Mouse (Mus musculus) hematopoietic stem cell, adult 5-6 weeks (primary cell): ENCODE measurements around the gene Gm49380. TPM values are rescaled to one million over a fixed set of nuclear protein-coding genes. Genes with fewer than 3 reads are reported as not detected.
A peak's percentile ranks its signal among the peaks of the same experiment; 100 is the strongest.
"Not testable (repeated sequence)": the region's sequence is repeated elsewhere in the genome, so short reads cannot be mapped to it uniquely, and the experiment has no call there.

Experiments used
- ATAC-seq, 2 experiments: fragments of 125-278 bp in 1 of 2; replicated peaks in 1 of 2; 2 replicates each; pipeline ENCODE4 v1.8.0; 2016 to 2017; ENCODE audit warnings: inconsistent platforms in 2 of 2, mild to moderate bottlenecking in 2 of 2, moderate number of reproducible peaks in 2 of 2, low read depth in 1 of 2, moderate TSS enrichment in 1 of 2; ENCODE audit not compliant: low FRiP score in 2 of 2, poor library complexity in 2 of 2, severe bottlenecking in 2 of 2, insufficient read depth in 1 of 2, low TSS enrichment in 1 of 2
- total RNA-seq: library from RNA; stranded (forward); fragments of 172-1452, 232-1000 nt; gene quantifications from 2 replicates; pipeline ENCODE4 v1.2.3, GENCODE M21; 2017

Gm49380 gene
- total RNA-seq, 1 experiment from 2014 or later = not detected

DNA sequence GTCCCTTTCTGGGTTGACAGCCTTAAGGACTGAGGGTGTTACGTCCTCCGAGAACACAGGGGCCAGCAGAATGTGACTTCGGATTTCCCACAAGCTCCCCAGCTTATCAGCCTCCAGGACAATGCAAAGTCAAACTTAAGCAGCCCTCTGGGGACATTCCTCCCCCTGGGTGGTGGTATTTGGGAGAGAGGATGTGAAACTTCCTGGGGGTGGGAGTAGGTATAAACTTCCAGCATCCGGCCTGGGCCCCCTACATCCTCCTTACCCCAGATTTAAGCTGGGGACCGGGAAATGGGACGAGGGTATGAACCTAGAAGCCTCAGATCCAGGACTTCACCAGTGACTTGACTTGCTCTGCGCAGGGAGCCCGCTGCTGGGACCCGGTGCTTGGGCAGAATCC is 16.3 kb upstream of the Gm49380 start:
- no peak for ATAC-seq

DNA sequence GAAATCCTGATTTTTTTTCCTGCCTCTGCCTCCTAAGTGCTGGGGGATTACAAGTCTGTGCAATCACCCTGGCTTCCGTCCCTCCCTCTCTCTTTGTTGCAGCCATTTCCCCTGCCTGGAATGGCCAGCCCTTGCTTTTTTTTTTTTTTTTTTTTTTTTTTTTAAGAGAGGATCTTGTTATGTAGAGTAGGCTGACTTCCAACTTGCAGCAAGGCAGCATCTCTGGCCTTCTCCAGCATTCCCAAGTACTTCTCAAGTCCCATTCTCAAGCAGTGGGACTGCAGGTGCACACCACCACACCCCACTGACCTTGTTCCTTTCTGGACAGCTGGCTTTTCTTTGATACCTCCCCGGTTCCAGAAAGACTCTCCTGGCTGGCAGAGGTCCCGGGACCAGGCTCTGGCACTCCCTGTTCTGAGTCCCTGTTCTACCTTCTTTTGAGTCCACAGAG is 14.1 kb upstream of the Gm49380 start:
- no peak for ATAC-seq

DNA sequence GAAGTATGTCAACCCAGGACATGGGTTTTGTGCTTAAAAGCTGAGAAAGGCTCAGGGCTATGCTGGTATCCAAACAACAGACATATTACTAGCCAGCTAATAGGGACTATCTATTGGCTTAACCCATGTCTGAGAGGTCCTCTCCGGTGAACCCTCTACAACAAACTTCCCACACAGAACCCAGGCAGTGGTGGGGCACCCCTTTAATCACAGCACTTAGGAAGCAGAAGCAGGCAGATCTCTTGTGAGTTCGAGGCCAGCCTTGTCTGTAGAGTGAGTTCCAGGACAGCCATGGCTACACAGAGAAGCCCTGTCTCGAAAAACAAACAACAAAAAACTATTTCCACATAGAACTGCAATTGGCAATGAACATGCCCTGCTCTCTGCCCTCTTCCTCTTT is 13.4 kb upstream of the Gm49380 start:
- no peak; a peak in 1 of 4 replicates for ATAC-seq

DNA sequence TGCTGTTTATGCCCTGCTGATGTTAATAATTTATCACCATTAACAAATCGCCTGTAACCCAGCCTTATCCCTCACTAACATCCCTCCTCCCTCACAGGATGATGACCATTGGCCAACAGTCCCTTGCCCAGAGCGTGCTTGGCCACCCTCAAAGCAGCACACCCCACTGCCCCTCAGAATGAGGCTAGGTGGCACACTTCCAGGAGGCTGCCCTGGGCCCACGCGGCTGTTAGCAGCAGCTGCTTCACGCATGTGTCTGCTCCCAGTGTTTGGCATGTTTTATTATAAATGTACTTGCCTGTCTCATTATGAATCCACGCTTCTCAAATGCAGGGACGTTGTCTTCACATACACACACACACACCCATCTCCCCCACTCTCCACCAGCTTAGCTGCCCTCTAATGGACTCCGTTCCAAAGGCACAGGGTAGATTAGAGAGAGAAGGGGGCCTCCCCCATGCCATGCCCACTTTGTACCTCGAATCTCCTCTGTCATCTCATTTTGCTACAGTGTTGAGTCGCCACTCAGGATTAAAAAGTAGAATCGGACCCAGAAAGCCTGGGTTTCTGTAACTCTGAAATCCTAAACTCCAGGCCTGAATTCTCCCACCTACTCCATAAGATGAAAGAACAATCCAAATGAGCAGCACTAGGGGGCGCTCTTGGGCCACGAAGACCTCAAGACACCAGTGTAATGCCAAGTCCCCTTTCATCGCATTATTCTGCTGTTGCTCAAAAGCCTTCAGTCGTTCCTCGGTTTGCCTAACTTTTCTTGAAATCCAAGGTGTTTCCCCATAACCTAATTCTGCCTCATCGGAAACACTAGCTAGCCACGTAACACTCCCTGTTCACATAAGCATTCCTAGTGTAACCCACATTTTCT is 12.5 kb upstream of the Gm49380 start:
- ATAC-seq = peak; percentile 53 to 81; a peak in 2 of 4 replicates

DNA sequence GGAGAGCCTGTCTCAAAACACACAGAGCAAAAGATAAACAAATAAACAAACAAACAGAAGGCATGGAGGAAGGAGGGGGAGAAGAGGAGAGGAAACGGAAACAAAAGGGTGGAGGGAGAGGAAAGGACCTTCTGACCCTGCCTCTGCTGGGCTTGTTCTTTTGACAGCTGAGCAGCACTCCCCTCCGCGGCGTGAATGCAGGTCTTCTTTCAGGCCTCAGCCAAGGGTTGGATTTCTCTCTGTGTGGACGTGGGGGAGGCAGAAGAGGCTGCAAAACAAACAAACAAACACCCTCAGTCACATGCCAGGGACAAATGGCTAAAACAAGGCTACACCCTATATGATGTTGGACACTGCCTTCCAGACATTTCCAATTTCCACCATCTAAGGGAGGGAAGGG is 11.7 kb upstream of the Gm49380 start:
- ATAC-seq = no peak

DNA sequence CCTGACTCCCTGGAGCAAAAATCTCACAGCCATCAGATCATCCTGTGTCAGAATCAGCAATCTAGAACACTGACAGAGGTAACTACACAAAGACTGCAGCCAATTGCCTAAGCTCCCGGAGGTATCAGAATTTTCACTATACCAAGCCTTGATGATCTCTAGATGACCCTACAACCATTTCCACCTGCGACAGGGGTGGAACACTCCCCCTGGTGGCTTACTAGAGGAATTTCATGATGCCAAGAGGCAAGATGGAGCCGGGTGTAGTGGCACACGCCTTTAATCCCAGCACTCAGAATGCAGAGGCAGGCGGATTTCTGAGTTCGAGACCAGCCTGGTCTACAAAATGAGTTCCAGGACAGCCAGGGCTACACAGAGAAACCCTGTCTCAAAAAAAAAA is 11.0 kb upstream of the Gm49380 start:
- ATAC-seq = 0 out of 4 replicates have a peak, but pooled peaks of 1 of the 2 experiments have one; percentile 42

DNA sequence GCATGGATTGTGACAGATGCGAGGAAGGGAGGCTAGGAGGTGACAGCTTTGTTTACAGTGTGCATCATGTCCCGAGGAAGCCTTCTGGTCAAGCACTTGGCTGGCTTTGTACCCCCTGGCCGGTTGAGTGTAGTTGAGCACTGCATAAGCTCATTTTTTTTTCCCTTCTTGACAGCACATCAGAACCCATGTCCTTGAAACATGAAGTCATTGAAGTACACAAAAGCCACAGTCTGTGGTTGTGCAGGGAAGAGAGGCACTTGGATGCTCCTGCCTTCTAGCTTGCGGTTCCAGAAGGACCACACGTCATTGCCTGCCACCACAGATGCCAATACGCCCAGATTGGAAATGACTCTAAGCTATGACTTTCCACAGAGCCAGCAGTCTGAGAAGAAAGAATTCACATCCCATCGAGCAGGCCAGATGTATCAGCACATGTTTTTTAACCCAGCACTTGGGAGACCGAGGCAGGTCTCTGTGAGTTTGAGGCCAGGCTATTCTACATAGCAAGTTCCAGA is 6.7 kb upstream of the Gm49380 start:
- ATAC-seq = no peak

DNA sequence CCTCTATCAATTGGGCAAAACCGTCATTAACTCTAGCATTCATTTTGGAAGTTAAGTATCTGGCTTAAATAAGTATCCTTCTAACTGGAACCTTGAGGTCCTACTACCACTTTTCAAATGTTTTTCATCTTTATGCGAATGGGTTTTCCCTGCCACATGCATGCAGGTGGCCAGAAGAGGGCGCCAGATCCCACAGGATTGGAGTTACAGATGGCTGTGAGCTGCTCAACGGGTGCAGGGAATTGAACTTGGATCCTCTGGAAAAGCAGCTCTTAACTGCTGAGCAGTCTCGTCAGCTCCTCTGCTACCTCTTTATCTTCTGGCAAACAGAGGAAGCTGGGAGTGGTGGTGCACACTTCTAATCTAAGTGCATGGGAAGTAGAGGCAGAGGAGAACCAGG is 5.7 kb upstream of the Gm49380 start:
- 0 out of 4 replicates have a peak, but pooled peaks of 1 of the 2 experiments have one; percentile 42 for ATAC-seq

DNA sequence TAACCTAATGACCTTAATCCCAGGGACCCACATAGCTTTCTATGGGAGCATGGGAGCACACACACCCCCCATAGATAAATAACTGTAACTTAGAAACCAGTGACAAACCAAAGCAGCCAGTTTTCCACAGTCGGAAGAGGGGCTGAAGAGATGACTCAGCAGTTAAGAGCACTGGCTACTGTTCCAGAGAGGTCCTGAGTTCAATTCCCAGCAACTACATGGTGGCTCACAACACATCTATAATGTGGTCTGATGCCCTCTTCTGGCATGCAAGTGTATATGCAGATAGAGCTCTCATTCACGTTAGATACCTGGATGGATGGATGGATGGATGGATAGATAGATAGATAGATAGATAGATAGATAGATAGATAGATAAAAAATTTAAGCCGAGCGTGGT is 2.9 kb upstream of the Gm49380 start:
- no peak for ATAC-seq

DNA sequence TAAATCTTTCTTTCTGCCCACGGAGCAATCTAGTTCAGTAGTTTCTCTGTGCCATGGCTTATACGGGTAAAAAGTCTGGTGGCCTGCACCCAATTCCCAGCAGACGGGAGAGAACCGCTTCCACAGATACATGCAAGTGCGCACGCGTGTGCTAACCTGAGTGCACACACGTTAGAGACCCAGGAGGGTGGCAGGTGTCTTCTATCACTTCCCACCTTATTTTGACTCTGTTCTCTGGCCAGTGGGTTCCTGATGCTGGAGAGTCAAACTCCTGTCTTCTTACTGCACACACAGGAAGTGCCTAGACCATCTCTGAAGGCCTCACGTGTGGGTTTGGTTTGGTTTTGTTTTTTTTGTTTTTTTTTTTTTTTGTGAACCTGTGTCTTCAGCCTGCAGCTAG is 2.3 kb upstream of the Gm49380 start:
- no peak for ATAC-seq

DNA sequence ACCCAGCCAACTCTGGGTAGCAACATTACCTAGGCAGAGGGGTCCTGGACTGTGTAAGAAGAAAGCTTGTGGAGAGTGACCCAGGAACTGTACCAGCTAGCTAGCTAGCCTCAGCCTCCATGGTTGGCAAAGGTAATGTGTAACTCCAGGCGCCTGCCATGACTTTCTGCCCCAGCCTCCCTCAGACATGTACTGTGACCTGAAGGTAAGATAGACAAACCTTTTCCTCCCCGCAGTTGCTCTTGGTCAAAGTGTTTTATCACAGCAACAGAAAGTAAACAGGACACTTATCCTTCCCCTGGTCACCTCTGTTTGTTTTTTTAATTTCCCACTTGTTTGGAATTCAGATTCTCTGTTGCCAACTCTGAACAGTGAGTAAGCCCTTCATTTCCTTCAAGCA is 1.2 kb upstream of the Gm49380 start:
- ATAC-seq = no peak

DNA sequence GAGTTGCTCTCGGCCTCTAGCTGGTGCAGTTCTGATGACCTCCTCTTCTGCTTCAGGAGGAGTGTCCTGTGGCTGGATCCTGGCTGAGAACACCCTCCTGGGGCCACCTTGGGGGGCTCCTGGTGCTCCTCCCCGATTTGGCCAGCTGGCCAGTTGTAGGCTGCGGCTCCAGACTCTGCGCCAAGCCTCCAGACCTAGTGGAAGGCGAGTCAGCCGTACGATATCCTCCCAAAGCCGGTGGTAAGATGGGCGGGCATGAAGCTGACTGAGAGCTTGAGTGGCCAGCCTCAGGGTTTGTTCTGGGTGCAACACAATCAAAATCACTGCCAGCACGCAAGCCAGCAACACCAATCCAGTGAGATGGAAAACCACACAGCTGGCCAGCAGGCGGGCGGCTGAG is 1.4 kb downstream of the Gm49380 start:
- not testable (repeated sequence) for ATAC-seq

DNA sequence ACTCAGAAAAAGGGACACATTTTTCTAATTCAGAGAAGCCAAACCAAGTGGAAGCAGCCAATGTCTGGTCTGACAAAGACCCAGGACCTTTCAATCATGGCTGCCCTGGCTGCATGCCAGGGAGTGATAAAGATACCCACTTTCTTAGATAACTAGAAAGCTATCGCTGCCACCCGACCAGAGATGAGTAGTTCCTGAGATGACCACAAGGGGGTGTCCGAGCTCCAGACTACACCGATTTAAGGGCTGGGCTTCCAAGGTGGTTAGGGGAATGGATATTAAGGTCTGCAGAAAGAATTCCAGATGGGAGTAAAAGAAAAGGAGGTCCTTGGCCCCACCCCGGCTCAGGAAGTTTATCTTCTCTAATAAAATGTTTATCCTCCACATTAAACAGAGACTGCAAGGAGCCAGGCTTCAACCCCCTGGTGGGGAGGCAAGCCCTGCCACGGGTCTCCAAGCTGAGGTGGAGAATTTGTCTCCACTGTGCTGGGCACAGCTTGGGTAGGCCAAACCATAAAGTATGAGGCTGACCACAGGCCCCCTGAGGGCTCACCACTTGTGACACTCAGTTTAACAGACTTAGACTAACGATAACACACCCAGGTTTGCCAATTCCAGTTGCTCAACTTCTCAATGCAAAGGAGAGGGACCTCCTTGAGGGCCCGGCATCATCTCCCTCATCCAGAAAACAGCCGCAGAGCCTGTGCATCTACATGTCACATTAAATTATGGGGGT is 3.8 kb downstream of the Gm49380 start:
- no peak for ATAC-seq

DNA sequence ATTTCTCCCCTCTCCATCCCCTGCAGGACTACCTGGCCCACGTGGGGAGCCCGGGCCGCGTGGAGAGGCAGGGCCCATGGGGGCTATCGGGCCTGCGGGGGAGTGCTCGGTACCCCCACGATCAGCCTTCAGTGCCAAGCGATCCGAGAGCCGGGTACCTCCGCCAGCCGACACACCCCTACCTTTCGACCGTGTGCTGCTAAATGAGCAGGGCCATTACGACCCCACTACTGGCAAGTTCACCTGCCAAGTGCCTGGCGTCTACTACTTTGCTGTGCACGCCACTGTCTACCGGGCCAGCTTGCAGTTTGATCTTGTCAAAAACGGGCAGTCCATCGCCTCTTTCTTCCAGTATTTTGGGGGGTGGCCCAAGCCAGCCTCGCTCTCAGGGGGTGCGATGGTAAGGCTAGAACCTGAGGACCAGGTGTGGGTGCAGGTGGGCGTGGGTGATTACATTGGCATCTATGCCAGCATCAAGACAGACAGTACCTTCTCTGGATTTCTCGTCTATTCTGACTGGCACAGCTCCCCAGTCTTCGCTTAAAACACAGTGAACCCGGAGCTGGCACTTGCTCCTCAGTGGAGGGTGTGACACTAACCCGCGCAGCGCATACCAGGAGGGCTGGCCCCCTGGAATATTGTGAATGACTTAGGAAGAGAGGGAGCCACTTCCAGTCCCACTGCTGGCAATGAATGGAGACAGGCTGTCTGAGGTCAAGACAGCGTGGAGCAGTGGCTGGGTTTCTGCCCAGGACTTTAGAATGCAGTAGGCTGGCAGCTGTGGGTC is 4.8 kb downstream of the Gm49380 start:
- ATAC-seq = no peak

DNA sequence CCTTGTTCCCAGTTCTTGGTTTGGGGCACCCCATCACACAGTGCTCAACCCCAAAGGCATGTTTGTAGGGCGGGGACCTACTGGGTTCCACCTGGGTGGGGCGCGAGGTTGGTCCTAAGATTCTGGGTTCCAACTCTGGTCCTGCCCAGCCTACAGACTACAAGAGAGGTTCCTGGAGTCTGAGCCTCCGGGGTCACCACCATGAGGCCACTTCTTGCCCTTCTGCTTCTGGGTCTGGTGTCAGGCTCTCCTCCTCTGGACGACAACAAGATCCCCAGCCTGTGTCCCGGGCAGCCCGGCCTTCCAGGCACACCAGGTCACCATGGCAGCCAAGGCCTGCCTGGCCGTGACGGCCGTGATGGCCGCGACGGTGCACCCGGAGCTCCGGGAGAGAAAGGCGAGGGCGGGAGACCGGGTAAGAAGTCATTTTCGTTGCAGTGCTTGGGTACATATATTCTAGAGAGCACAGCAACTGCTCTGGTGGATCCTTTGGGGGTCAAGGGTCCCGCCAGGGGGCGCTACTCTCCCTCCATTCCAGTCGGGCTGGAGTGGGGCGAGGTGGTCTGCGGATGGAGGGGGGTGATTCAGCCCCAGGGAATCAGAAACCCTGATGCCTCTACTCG is 5.6 kb downstream of the Gm49380 start:
- ATAC-seq = no peak

DNA sequence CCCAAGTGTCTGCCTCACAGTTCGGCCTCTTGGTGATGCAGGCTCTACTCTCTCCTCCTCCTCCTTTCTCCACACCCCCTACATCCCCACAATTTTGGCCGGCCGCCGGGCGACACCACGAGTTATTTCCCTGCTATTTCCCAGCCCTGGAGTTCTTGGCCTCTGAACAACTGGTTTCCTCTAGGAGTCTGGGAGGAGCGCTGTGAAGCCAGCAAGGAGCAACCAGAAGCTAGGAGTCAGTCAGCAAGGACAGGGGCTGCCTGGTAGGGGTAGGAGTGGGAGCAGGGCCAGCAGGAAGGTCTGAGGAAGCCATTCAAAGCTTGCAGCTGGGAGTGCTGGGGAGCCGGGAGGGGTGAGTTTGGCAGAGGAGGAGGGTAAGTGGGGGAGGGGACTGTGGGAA is 6.2 kb downstream of the Gm49380 start, which contains the start of gene C1qtnf5:
Gene C1qtnf5 (plus strand): TSS at position 136 of the 400 bp plus-strand sequence.
- ATAC-seq = no peak

DNA sequence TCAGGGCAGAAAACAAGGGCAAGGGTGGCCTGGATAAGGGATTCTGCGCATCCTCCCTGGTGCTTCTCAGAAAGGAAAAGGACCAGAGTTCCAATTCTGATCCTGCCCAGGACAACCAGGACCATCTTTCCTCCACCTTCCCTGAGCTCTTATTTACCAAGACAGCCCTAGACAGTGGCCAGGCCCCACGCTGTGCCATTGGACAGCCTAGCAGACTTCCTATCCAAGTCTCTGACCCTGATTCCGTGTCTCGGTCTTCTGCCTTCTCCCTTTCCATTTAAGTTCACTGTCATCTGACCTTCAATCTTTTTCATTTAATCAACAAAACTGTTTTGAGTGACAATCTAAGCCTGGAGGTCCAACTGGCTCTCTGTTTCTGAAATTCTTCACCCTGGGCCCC is 6.7 kb downstream of the Gm49380 start:
- ATAC-seq = no peak
